Mouse (Mus musculus): ENCODE measurements at regions not wholly inside any gene's neighbourhood (a gene's known extent, or its start where the extent isn't known, plus 50 kb on each side); places are given as distances from the start of the nearest gene placed in this dataset.
A peak's percentile ranks its signal among the peaks of the same experiment; 100 is the strongest.

GRCm38 (mm10) chr7:133521936-133522335 is 80.0 kb downstream of the Tex36 start:
- DNase-seq (ENCODE audit: low spot score) = no peak

GRCm38 (mm10) chr7:133518926-133519325 is 83.0 kb downstream of the Tex36 start:
- no peak for DNase-seq (ENCODE audit: low spot score)

- no peak for DNase-seq (ENCODE audit: low spot score)
These were observed 84.4 kb downstream of the Tex36 start for GRCm38 (mm10) chr7:133517576-133517975.

- peak; percentile 19 for DNase-seq (ENCODE audit: low spot score)
These were observed 91.0 kb downstream of the Tex36 start for GRCm38 (mm10) chr7:133510926-133511325.

GRCm38 (mm10) chr7:133509486-133509885 is 92.5 kb downstream of the Tex36 start:
- DNase-seq (ENCODE audit: low spot score) = no peak

GRCm38 (mm10) chr7:133508370-133509012 is 93.5 kb downstream of the Tex36 start:
- no peak for DNase-seq (ENCODE audit: low spot score)

- no peak for DNase-seq (ENCODE audit: low spot score)
These were observed 96.3 kb downstream of the Tex36 start for GRCm38 (mm10) chr7:133505628-133506027.

GRCm38 (mm10) chr7:133503946-133504345 is 98.0 kb downstream of the Tex36 start:
- no peak for DNase-seq (ENCODE audit: low spot score)

- no peak for DNase-seq (ENCODE audit: low spot score)
These were observed 99.2 kb downstream of the Tex36 start for GRCm38 (mm10) chr7:133502731-133503130.

- DNase-seq (ENCODE audit: low spot score) = no peak
These were observed 104.4 kb downstream of the Tex36 start for GRCm38 (mm10) chr7:133497551-133497950.

GRCm38 (mm10) chr7:133494982-133495550 is 106.9 kb downstream of the Tex36 start:
- no peak for DNase-seq (ENCODE audit: low spot score)

GRCm38 (mm10) chr7:133494256-133494981 is 107.5 kb downstream of the Tex36 start:
- DNase-seq (ENCODE audit: low spot score) = peak; percentile 13

- no peak for DNase-seq (ENCODE audit: low spot score)
These were observed 109.3 kb downstream of the Tex36 start for GRCm38 (mm10) chr7:133492626-133493025.

GRCm38 (mm10) chr7:133487887-133488630 is 113.9 kb downstream of the Tex36 start:
- no peak for DNase-seq (ENCODE audit: low spot score)

- DNase-seq (ENCODE audit: low spot score) = no peak
These were observed 117.5 kb downstream of the Tex36 start for GRCm38 (mm10) chr7:133484430-133484841.

- no peak for DNase-seq (ENCODE audit: low spot score)
These were observed 120.4 kb downstream of the Tex36 start for GRCm38 (mm10) chr7:133481529-133481928.

- DNase-seq (ENCODE audit: low spot score) = no peak
These were observed 122.3 kb downstream of the Tex36 start for GRCm38 (mm10) chr7:133479679-133480078.

GRCm38 (mm10) chr7:133477933-133478332 is 124.0 kb downstream of the Tex36 start:
- no peak for DNase-seq (ENCODE audit: low spot score)

- DNase-seq (ENCODE audit: low spot score) = no peak
These were observed 124.7 kb downstream of the Tex36 start for GRCm38 (mm10) chr7:133477221-133477620.

GRCm38 (mm10) chr7:133471706-133472105 is 130.3 kb downstream of the Tex36 start:
- DNase-seq (ENCODE audit: low spot score) = no peak

- DNase-seq (ENCODE audit: low spot score) = no peak
These were observed 131.4 kb downstream of the Tex36 start for GRCm38 (mm10) chr7:133470620-133470958.

GRCm38 (mm10) chr7:133469952-133470619 is 131.9 kb downstream of the Tex36 start:
- DNase-seq (ENCODE audit: low spot score) = no peak
